12 mouse cellular contexts compared by ENCODE assay signal in the genomic region with DNA sequence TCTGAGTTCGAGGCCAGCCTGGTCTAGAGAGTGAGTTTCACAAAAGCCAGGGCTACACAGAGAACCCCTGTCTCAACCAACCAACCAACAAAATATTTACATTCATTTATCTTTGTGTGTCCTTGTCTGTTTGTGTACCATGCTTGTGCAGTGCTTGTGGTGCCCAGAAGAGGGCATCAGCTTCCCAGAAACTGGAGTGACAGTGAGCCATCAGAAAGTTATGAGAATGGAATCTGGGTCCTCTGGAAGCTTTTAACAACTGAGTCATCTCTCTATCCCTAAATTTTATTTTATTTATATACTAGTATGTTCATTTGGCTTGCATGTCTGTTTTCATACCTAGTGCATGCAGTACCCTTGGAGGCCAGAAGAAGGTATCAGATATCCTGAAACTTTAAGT. TPM values are rescaled to one million over a fixed set of nuclear protein-coding genes. Genes with fewer than 3 reads are reported as not detected.
A peak's percentile ranks its signal among the peaks of the same experiment; 100 is the strongest.
DNase-seq lines count a peak whose midpoint lies in the region; ATAC-seq and TF ChIP-seq lines count a peak whose summit lies in the region.
"Had no signal": no experiment of that assay in that cellular context is flagged by ENCODE, and none has a peak within 500 bp of the region (broad histone marks: within the 10 kb centered on the region; RNA-seq: fewer than 3 reads in every experiment).

No protein-coding gene starts in this region.

- H3K4me1 ChIP-seq in intestine, postnatal 0 days (replicated peaks; ENCODE audit: control insufficient read depth, insufficient read depth, low read length), result peaks cover 5% of the 10 kb centered on the region; the same call in 1 of the 2 replicates
- H3K4me1 ChIP-seq in intestine, embryonic 15.5 days (replicated peaks), result peaks cover 10% of the 10 kb centered on the region
- peaks cover 6% of the 10 kb centered on the region for H3K4me1 ChIP-seq in cortical plate, adult 2 months (ENCODE audit: control insufficient read depth, insufficient read depth, low read length)

- peaks cover 5% of the 10 kb centered on the region; the same call in 1 of the 2 replicates for H3K36me3 ChIP-seq in intestine, postnatal 0 days (ENCODE audit: control insufficient read depth, insufficient read depth)
- H3K36me3 ChIP-seq in intestine, embryonic 15.5 days, result no peaks in the 10 kb centered on the region

- no peak for TF ChIP-seq POLR2A in cortical plate, adult 2 months (IDR thresholded peaks at IDR 0.05; ENCODE audit: extremely low read depth, insufficient read depth, low read length)

- ATAC-seq in intestine, postnatal 0 days, result no peak
- no peak for ATAC-seq in intestine, embryonic 15.5 days

- peak; percentile 62 for TF ChIP-seq CTCF in intestine, postnatal 0 days (IDR thresholded peaks at IDR 0.05; ENCODE audit: low read depth)
- TF ChIP-seq CTCF in cortical plate, adult 2 months (IDR thresholded peaks at IDR 0.05; ENCODE audit: extremely low read depth, insufficient read depth, low read length), result 0 out of 2 replicates have a peak, but pooled peaks have one; percentile 16

- peak; percentile 26 for DNase-seq in thymus, postnatal 14 days
- DNase-seq in thymus, adult 18-20 months, result no peak
- DNase-seq in right cerebral cortex, postnatal 10 days (ENCODE audit: low spot score in 2 of 2), result no peak
- no peak for DNase-seq in MN1 (ENCODE audit: low spot score)
- DNase-seq: cerebellum, adult 11 months; gastrocnemius, postnatal 36 days had no signal

- H3K4me2 ChIP-seq in intestine, postnatal 0 days (replicated peaks; ENCODE audit: low read depth), result no peak overlapping the region
- H3K4me2 ChIP-seq in intestine, embryonic 15.5 days (replicated peaks), result no peak overlapping the region
- H3K4me2 ChIP-seq: limb, embryonic 15.5 days had no signal

- 96% methylated on average over 1 of the region's 1 CpGs for WGBS in intestine, postnatal 0 days
- 88% methylated on average over 1 of the region's 1 CpGs for WGBS in intestine, embryonic 15.5 days

- H3K27ac ChIP-seq in intestine, postnatal 0 days (ENCODE audit: low read depth, low read length), result no peak overlapping the region
- H3K27ac ChIP-seq in intestine, embryonic 15.5 days, result no peak overlapping the region
- H3K27ac ChIP-seq in cortical plate, adult 2 months (ENCODE audit: insufficient read depth, low read length), result no peak overlapping the region
- H3K27ac ChIP-seq: limb, embryonic 15.5 days had no signal

- no peak overlapping the region for H3K4me3 ChIP-seq in intestine, postnatal 0 days (ENCODE audit: low read depth, low read length)
- H3K4me3 ChIP-seq in intestine, embryonic 15.5 days (replicated peaks), result no peak overlapping the region
- H3K4me3 ChIP-seq in cortical plate, adult 2 months (ENCODE audit: insufficient read depth, low read length), result no peak overlapping the region
- H3K4me3 ChIP-seq: limb, embryonic 15.5 days had no signal

- H3K27me3 ChIP-seq in intestine, postnatal 0 days (replicated peaks; ENCODE audit: control insufficient read depth, insufficient read depth, low read length), result no peaks in the 10 kb centered on the region
- H3K27me3 ChIP-seq in intestine, embryonic 15.5 days (replicated peaks), result no peaks in the 10 kb centered on the region
- H3K27me3 ChIP-seq: limb, embryonic 15.5 days had no signal

- no peak overlapping the region for H3K9ac ChIP-seq in intestine, postnatal 0 days (ENCODE audit: low read depth, low read length)
- no peak overlapping the region for H3K9ac ChIP-seq in intestine, embryonic 15.5 days
- H3K9ac ChIP-seq: limb, embryonic 15.5 days had no signal

- no peaks in the 10 kb centered on the region for H3K9me3 ChIP-seq in intestine, postnatal 0 days (ENCODE audit: control insufficient read depth)
- H3K9me3 ChIP-seq in intestine, embryonic 15.5 days, result no peaks in the 10 kb centered on the region
- H3K9me3 ChIP-seq: limb, embryonic 15.5 days had no signal

RNA-seq across cellular contexts. Expression of a gene that starts 2.0 kb away (rescaled TPM):
- polyA plus RNA-seq in intestine, postnatal 0 days (2015; fragmentation: Nextera tagmentation; extraction: Ambion mirVana), result 10.6 and 14.0 TPM in 2 replicates
- 16.4 and 17.3 TPM in 2 replicates for polyA plus RNA-seq in intestine, embryonic 15.5 days (2015; fragmentation: Nextera tagmentation; extraction: Ambion mirVana)
- 34.2 and 35.0 TPM in 2 replicates for polyA plus RNA-seq in cortical plate, adult 2 months (2012; rRNA removed)

RNA-seq across cellular contexts. Expression of a gene that starts 19.2 kb away (rescaled TPM):
- polyA plus RNA-seq in intestine, postnatal 0 days (2015; fragmentation: Nextera tagmentation; extraction: Ambion mirVana), result 0.33 and 0.35 TPM in 2 replicates
- not detected in 2 replicates for polyA plus RNA-seq in intestine, embryonic 15.5 days (2015; fragmentation: Nextera tagmentation; extraction: Ambion mirVana)
- polyA plus RNA-seq in cortical plate, adult 2 months (2012; rRNA removed), result 1.5 and 2.2 TPM in 2 replicates
- polyA plus RNA-seq: hindbrain, embryonic 11.5 days had no signal

RNA-seq across cellular contexts. Expression of a gene that starts 40.8 kb away (rescaled TPM):
- polyA plus RNA-seq in intestine, postnatal 0 days (2015; fragmentation: Nextera tagmentation; extraction: Ambion mirVana), result 3.6 and 4.3 TPM in 2 replicates
- 2.0 and 2.3 TPM in 2 replicates for polyA plus RNA-seq in intestine, embryonic 15.5 days (2015; fragmentation: Nextera tagmentation; extraction: Ambion mirVana)
- 0.08 and 0.13 TPM in 2 replicates for polyA plus RNA-seq in cortical plate, adult 2 months (2012; rRNA removed)
- polyA plus RNA-seq: erythroblast, embryonic 14.5 days had no signal
